Mouse (Mus musculus): ENCODE results near the gene Hap1. TPM values are rescaled to one million over a fixed set of nuclear protein-coding genes. Genes with fewer than 3 reads are reported as not detected.

Hap1 gene
- polyA plus RNA-seq, 1 experiment from 2014 or later, result 13.8 TPM

DNA sequence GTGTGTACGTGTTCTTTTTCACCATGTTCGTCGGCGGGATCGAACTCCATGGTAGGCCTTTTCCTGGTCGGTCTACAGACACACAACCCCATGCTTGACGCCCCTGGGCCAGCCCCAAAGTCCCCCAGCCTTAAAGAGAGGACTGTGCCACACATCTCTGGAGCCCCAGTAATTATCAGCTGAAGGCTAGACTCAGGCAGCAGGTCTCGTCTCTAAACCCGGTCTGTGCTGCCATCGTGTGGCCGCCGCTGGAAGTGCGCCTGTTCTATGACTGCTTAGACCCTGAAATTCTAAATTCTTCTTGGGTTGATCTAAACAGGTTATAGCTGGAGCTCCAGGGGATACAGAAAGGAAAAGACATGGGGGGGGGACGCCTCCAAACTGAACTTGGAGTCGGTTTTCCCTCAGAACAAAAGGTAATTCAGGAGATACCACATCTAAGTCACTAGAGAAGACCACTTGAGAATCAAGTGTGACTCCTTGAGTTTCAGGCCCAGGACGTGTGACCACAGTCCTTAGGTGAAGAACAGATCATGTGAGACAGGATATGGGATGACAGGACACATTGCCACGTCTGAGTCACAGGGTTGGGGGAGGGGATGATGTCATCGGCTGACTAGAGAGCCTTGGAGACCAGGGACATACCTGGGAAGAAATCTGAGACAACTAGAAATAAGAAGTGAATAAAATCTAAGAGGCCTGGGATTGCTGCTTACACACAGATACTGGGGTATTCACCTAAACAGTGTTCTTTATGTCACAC is 57.5 kb downstream of the Hap1 start:
- Histone ChIP-seq H3K27me3 (ENCODE audit: insufficient read depth, low read length) (no peaks in the 10 kb centered on the region), H3K4me2 (ENCODE audit: low read length) (peak overlapping the region; percentile 32; the same call in 1 of the 2 replicates), H3K4me3 (replicated peaks; ENCODE audit: low read depth, low read length) (no peak overlapping the region), H3K4me1 (replicated peaks; ENCODE audit: insufficient read depth, low read length) (no peaks in the 10 kb centered on the region), H3K9ac (ENCODE audit: low read depth, low read length) (no peak overlapping the region), H3K36me3 (ENCODE audit: insufficient read depth, low read length) (no peaks in the 10 kb centered on the region), H3K27ac (no peak overlapping the region), H3K9me3 (replicated peaks; ENCODE audit: low read length) (no peaks in the 10 kb centered on the region)
- ATAC-seq (replicated peaks; ENCODE audit: low FRiP score, low read depth) (peak; percentile 39; the same call in 1 of the 2 replicates), DNase-seq (ENCODE audit: low spot score) (peak; percentile 79)
- TF ChIP-seq CTCF (IDR thresholded peaks at IDR 0.05; ENCODE audit: low read depth), result peak; percentile 88
- 21% methylated on average over 18 of the region's 18 CpGs for WGBS

DNA sequence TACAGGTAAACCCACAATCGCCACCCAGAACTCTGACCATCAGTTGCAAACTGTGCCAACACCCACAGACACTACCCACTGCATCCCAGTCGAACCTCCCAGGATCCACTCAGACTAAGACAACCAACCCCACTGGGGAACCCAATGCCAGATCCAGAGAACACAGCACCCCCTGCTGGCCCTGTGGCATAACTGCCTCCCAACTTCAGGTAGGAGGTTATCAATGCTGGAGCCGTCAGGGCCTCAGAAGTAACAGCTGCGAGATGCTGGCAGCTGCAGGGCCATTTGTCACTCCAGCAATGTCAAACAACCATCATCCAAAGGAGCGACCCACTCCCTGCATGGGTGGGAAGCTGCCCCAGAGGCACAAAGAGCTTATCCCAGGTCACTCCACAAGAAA is 58.1 kb downstream of the Hap1 start:
- Histone ChIP-seq H3K9ac (ENCODE audit: low read depth, low read length) (no peak overlapping the region), H3K4me2 (ENCODE audit: low read length) (no peak overlapping the region), H3K36me3 (ENCODE audit: insufficient read depth, low read length) (no peaks in the 10 kb centered on the region), H3K4me3 (replicated peaks; ENCODE audit: low read depth, low read length) (no peak overlapping the region), H3K9me3 (replicated peaks; ENCODE audit: low read length) (no peaks in the 10 kb centered on the region), H3K27ac (no peak overlapping the region), H3K4me1 (replicated peaks; ENCODE audit: insufficient read depth, low read length) (no peaks in the 10 kb centered on the region), H3K27me3 (ENCODE audit: insufficient read depth, low read length) (no peaks in the 10 kb centered on the region)
- ATAC-seq (replicated peaks; ENCODE audit: low FRiP score, low read depth) (no peak; the same call in 1 of the 2 replicates), DNase-seq (ENCODE audit: low spot score) (no peak)
- TF ChIP-seq CTCF (IDR thresholded peaks at IDR 0.05; ENCODE audit: low read depth), result peak; percentile 64; the same call in 1 of the 2 replicates
- WGBS, result 41% methylated on average over 5 of the region's 5 CpGs

Other genes starting within 250 kb of the Hap1 start
- 0.08 and 0.10 TPM in 2 replicates for gene Krt13, start 234.6 kb downstream of the Hap1 start, polyA plus RNA-seq (2015; fragmentation: Nextera tagmentation; extraction: Ambion mirVana)
- 2.9 and 3.0 TPM in 2 replicates for gene Krt15, start 220.2 kb downstream of the Hap1 start, polyA plus RNA-seq (2015; fragmentation: Nextera tagmentation; extraction: Ambion mirVana)
- 90.5 and 94.0 TPM in 2 replicates for gene Krt19, start 207.5 kb downstream of the Hap1 start, polyA plus RNA-seq (2015; fragmentation: Nextera tagmentation; extraction: Ambion mirVana)
- not detected in 2 replicates for gene Krt9, start 162.9 kb downstream of the Hap1 start, polyA plus RNA-seq (2015; fragmentation: Nextera tagmentation; extraction: Ambion mirVana)
- 2.7 and 4.3 TPM in 2 replicates for gene Krt14, start 148.6 kb downstream of the Hap1 start, polyA plus RNA-seq (2015; fragmentation: Nextera tagmentation; extraction: Ambion mirVana)
- not detected in 2 replicates for gene Krt16, start 107.2 kb downstream of the Hap1 start, polyA plus RNA-seq (2015; fragmentation: Nextera tagmentation; extraction: Ambion mirVana)
- 0.12 and 0.17 TPM in 2 replicates for gene Krt17, start 95.1 kb downstream of the Hap1 start, polyA plus RNA-seq (2015; fragmentation: Nextera tagmentation; extraction: Ambion mirVana)
- not detected in 2 replicates for gene Krt42, start 86.3 kb downstream of the Hap1 start, polyA plus RNA-seq (2015; fragmentation: Nextera tagmentation; extraction: Ambion mirVana)
- 1,736 and 1,746 TPM in 2 replicates for gene Eif1, start 36.2 kb downstream of the Hap1 start, polyA plus RNA-seq (2015; fragmentation: Nextera tagmentation; extraction: Ambion mirVana)
- not detected in 2 replicates for gene Gast, start 21.7 kb downstream of the Hap1 start, polyA plus RNA-seq (2015; fragmentation: Nextera tagmentation; extraction: Ambion mirVana)
- gene Jup, start 41.6 kb upstream of the Hap1 start, polyA plus RNA-seq (2015; fragmentation: Nextera tagmentation; extraction: Ambion mirVana), result 119 and 129 TPM in 2 replicates
- gene P3h4, start 58.7 kb upstream of the Hap1 start, polyA plus RNA-seq (2015; fragmentation: Nextera tagmentation; extraction: Ambion mirVana), result 51.4 and 54.5 TPM in 2 replicates
- gene Fkbp10, start 59.6 kb upstream of the Hap1 start, polyA plus RNA-seq (2015; fragmentation: Nextera tagmentation; extraction: Ambion mirVana), result 108 and 122 TPM in 2 replicates
- gene Nt5c3b, start 85.7 kb upstream of the Hap1 start, polyA plus RNA-seq (2015; fragmentation: Nextera tagmentation; extraction: Ambion mirVana), result 97.6 and 98.6 TPM in 2 replicates
- 0.29 and 0.32 TPM in 2 replicates for gene Klhl10, start 85.8 kb upstream of the Hap1 start, polyA plus RNA-seq (2015; fragmentation: Nextera tagmentation; extraction: Ambion mirVana)
- 5.4 and 6.0 TPM in 2 replicates for gene Klhl11, start 116.6 kb upstream of the Hap1 start, polyA plus RNA-seq (2015; fragmentation: Nextera tagmentation; extraction: Ambion mirVana)
- gene Acly, start 171.9 kb upstream of the Hap1 start, polyA plus RNA-seq (2015; fragmentation: Nextera tagmentation; extraction: Ambion mirVana), result 86.4 and 98.4 TPM in 2 replicates
- gene Ttc25, start 189.5 kb upstream of the Hap1 start, polyA plus RNA-seq (2015; fragmentation: Nextera tagmentation; extraction: Ambion mirVana), result 0.72 and 0.96 TPM in 2 replicates
- gene Cnp, start 218.8 kb upstream of the Hap1 start, polyA plus RNA-seq (2015; fragmentation: Nextera tagmentation; extraction: Ambion mirVana), result 23.7 and 24.2 TPM in 2 replicates

All from kidney, postnatal 0 days (tissue).